In the genomic region with DNA sequence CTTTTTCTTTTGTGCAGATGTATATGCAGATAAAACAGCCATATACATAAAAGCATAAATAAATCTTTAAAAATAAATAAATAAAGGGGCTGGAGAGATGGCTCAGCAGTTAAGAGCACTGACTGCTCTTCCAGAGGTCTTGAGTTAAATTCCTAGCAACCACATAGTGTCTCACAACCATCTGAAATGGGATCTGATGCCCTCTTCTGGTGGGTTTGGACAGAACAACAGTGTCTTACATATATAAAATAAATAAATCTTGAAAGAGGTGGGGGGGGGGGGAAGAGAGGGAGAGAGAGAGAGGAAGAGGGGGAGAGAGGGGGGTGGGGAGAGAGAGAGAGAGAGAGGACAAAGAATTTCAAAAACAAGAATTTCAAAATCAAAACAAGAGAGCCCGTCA, we compare ENCODE assay signal across 26 mouse cellular contexts. TPM values are rescaled to one million over a fixed set of nuclear protein-coding genes. Genes with fewer than 3 reads are reported as not detected.
DNase-seq lines count a peak whose midpoint lies in the region; ATAC-seq lines count a peak whose summit lies in the region.
"Had no signal": no experiment of that assay in that cellular context is flagged by ENCODE, and none has a peak within 500 bp of the region (broad histone marks: within the 10 kb centered on the region; RNA-seq: fewer than 3 reads in every experiment).

No protein-coding gene starts in this region.

- no peak overlapping the region for H3K4me2 ChIP-seq in kidney, embryonic 14.5 days (replicated peaks; ENCODE audit: low read depth, low read length)
- H3K4me2 ChIP-seq: embryonic facial prominence, embryonic 13.5 days; embryonic facial prominence, embryonic 15.5 days; forebrain, embryonic 12.5 days had no signal

- no peak overlapping the region for H3K27ac ChIP-seq in kidney, embryonic 14.5 days (ENCODE audit: low read depth, low read length)
- H3K27ac ChIP-seq: embryonic facial prominence, embryonic 13.5 days; embryonic facial prominence, embryonic 15.5 days; forebrain, embryonic 10.5 days; forebrain, embryonic 12.5 days had no signal

- H3K9ac ChIP-seq in kidney, embryonic 14.5 days (ENCODE audit: low read depth, low read length) = no peak overlapping the region
- H3K9ac ChIP-seq: embryonic facial prominence, embryonic 13.5 days; embryonic facial prominence, embryonic 15.5 days; forebrain, embryonic 12.5 days had no signal

- peak; percentile 65 for DNase-seq in ES-CJ7 (ENCODE audit: low read depth, low spot score)
- peak; percentile 24 for DNase-seq in NIH3T3 (ENCODE audit: low read depth)
- DNase-seq in ZHBTc4 (ENCODE audit: low read depth, low spot score) = peak; percentile 53
- no peak for DNase-seq in lung, adult 18-20 months
- DNase-seq in spleen, postnatal 10 days (ENCODE audit: low spot score in 2 of 2) = no peak
- DNase-seq: adrenal gland, adult 2 months; adrenal gland, postnatal 10 days; adrenal gland, postnatal 25 days; B cell, adult 2 months; cerebellum, adult 11 months; cerebellum, adult 18-20 months; cerebellum, adult 8-10 months; cerebellum, adult 9-11 months; cerebellum, postnatal 14 days; cerebellum, postnatal 36 days; embryo, embryonic 11 days had no signal

- H3K4me1 ChIP-seq in kidney, embryonic 14.5 days (ENCODE audit: control insufficient read depth, insufficient read depth, low read length) = no peaks in the 10 kb centered on the region
- H3K4me1 ChIP-seq: embryonic facial prominence, embryonic 13.5 days; embryonic facial prominence, embryonic 15.5 days; forebrain, embryonic 10.5 days; forebrain, embryonic 12.5 days had no signal

- peaks cover 1% of the 10 kb centered on the region; the same call in 1 of the 2 replicates for H3K9me3 ChIP-seq in kidney, embryonic 14.5 days (ENCODE audit: control insufficient read depth, low read length)
- H3K9me3 ChIP-seq: embryonic facial prominence, embryonic 13.5 days had no signal

- ATAC-seq in kidney, embryonic 14.5 days (ENCODE audit: low FRiP score, low TSS enrichment) = no peak
- ATAC-seq: CD4-positive, CD25-positive, alpha-beta regulatory T cell, adult 4 months; forebrain, embryonic 14.5 days; forebrain, embryonic 16.5 days had no signal

- 84% methylated on average over 1 of the region's 1 CpGs for WGBS in kidney, embryonic 14.5 days

- no peaks in the 10 kb centered on the region for H3K27me3 ChIP-seq in kidney, embryonic 14.5 days (ENCODE audit: control insufficient read depth, insufficient read depth, low read length)
- H3K27me3 ChIP-seq: CH12.LX; embryonic facial prominence, embryonic 13.5 days; embryonic facial prominence, embryonic 15.5 days; forebrain, embryonic 12.5 days had no signal

- no peaks in the 10 kb centered on the region for H3K36me3 ChIP-seq in kidney, embryonic 14.5 days (ENCODE audit: control insufficient read depth, insufficient read depth, low read length)
- H3K36me3 ChIP-seq: embryonic facial prominence, embryonic 13.5 days; embryonic facial prominence, embryonic 15.5 days; forebrain, embryonic 10.5 days; forebrain, embryonic 12.5 days had no signal

- no peak overlapping the region for H3K4me3 ChIP-seq in kidney, embryonic 14.5 days (ENCODE audit: low read length)
- H3K4me3 ChIP-seq: embryonic facial prominence, embryonic 13.5 days; embryonic facial prominence, embryonic 15.5 days; erythroblast, embryonic 14.5 days; forebrain, embryonic 10.5 days; forebrain, embryonic 12.5 days had no signal

RNA-seq across cellular contexts. Expression of a gene that starts 6.8 kb away (rescaled TPM):
- polyA plus RNA-seq in kidney, embryonic 14.5 days (2014; fragmentation: Nextera tagmentation; extraction: Ambion mirVana) = 26.3 and 33.2 TPM in 2 replicates

RNA-seq across cellular contexts. Expression of a gene that starts 36.9 kb away (rescaled TPM):
- 30.5 and 53.7 TPM in 2 replicates for polyA plus RNA-seq in kidney, embryonic 14.5 days (2014; fragmentation: Nextera tagmentation; extraction: Ambion mirVana)

Comparison
In these comparisons a context has a peak if more than half of its experiments do, and no peak if none do; other contexts are left out.
1. DNase-seq: peak in ES-CJ7 (single experiment), NIH3T3 (single experiment) and ZHBTc4 (single experiment); none in lung, adult 18-20 months (0 of 2) and spleen, postnatal 10 days (0 of 2).